Mouse (Mus musculus) CH12.LX (cell line): ENCODE data around the gene Jarid2. TPM values are rescaled to one million over a fixed set of nuclear protein-coding genes. Genes with fewer than 3 reads are reported as not detected.

ENCODE experiments used
- DNase-seq: peaks from one replicate; pipeline ENCODE4 v3.0.0-alpha.2; 2013; ENCODE audit errors: extremely low read depth
- H3K27ac ChIP-seq: 2 replicates; pipeline ENCODE4 v1.5.1; 2012; ENCODE audit warnings: low read depth, mild to moderate bottlenecking, control low read depth, moderate library complexity; ENCODE audit not compliant: insufficient read depth
- H3K27me3 ChIP-seq: replicated peaks from 2 replicates; pipeline ENCODE3; 2012; ENCODE audit warnings: inconsistent platforms
- H3K36me3 ChIP-seq, 2 experiments: replicated peaks in 1 of 2; 2 replicates each; pipeline versions ENCODE3 to v1.6.1; 2012; ENCODE audit warnings: inconsistent platforms in 1 of 2, low read length in 1 of 2, mild to moderate bottlenecking in 1 of 2, mixed read lengths in 1 of 2, moderate library complexity in 1 of 2; ENCODE audit not compliant: control insufficient read depth in 1 of 2, insufficient read depth in 1 of 2
- H3K4me1 ChIP-seq, 2 experiments: 2 replicates each; pipeline ENCODE4 v1.6.1; 2012; ENCODE audit warnings: inconsistent platforms in 1 of 2, moderate library complexity in 1 of 2; ENCODE audit not compliant: insufficient read depth in 2 of 2, control insufficient read depth in 1 of 2
- H3K4me2 ChIP-seq: 2 replicates; pipeline ENCODE4 v1.6.1; 2012; ENCODE audit warnings: low read depth, mild to moderate bottlenecking, control low read depth; ENCODE audit not compliant: poor library complexity, insufficient read depth, severe bottlenecking
- H3K4me3 ChIP-seq, 3 experiments: fragments of 150-350 bp in 1 of 3; sonication (generic) in 1 of 3; replicated peaks in 1 of 3; 2 replicates each; pipeline versions ENCODE3 to v1.5.1; 2011 to 2012; ENCODE audit warnings: low read depth in 2 of 3, low read length in 2 of 3, mild to moderate bottlenecking in 2 of 3, moderate library complexity in 2 of 3, control low read depth in 1 of 3, improper control_type of control experiment in 1 of 3, inconsistent platforms in 1 of 3, mixed read lengths in 1 of 3; ENCODE audit not compliant: poor library complexity in 1 of 3
- H3K79me2 ChIP-seq: replicated peaks from 2 replicates; pipeline ENCODE4 v1.6.1; 2012; ENCODE audit warnings: mild to moderate bottlenecking, moderate library complexity; ENCODE audit not compliant: control insufficient read depth, poor library complexity, insufficient read depth, severe bottlenecking; ENCODE audit errors: extremely low read depth
- H3K9ac ChIP-seq: 2 replicates; pipeline ENCODE4 v1.6.1; 2012; ENCODE audit warnings: low read depth, mild to moderate bottlenecking, control low read depth, moderate library complexity; ENCODE audit not compliant: insufficient read depth
- H3K9me3 ChIP-seq: replicated peaks from 2 replicates; pipeline ENCODE3; 2012; ENCODE audit warnings: low read length, inconsistent platforms, mixed read lengths
- ELF1 ChIP-seq: IDR thresholded peaks from 2 replicates; pipeline ENCODE4 v1.6.1; 2014; ENCODE audit warnings: low read depth, mild to moderate bottlenecking, inconsistent platforms, low read length, improper control_type of control experiment
- GABPA ChIP-seq: IDR thresholded peaks from 2 replicates; pipeline ENCODE4 v1.6.1; 2012; ENCODE audit warnings: low read depth, low read length, improper control_type of control experiment, inconsistent platforms; ENCODE audit not compliant: insufficient replicate concordance
- HCFC1 ChIP-seq: IDR thresholded peaks from 2 replicates; pipeline ENCODE4 v1.6.1; 2012; ENCODE audit warnings: low read depth, mild to moderate bottlenecking, inconsistent platforms, low read length, improper control_type of control experiment
- JUND ChIP-seq: conservative IDR thresholded peaks from 2 replicates; pipeline ENCODE4 v1.6.1; 2011; ENCODE audit warnings: low read depth, low read length, improper control_type of control experiment
- MAFK ChIP-seq: IDR thresholded peaks from 2 replicates; pipeline ENCODE4 v1.6.1; 2011; ENCODE audit warnings: low read length, improper control_type of control experiment; ENCODE audit not compliant: insufficient replicate concordance
- MEF2A ChIP-seq: IDR thresholded peaks from 2 replicates; pipeline ENCODE4 v1.6.1; 2014; ENCODE audit warnings: low read depth, mild to moderate bottlenecking, inconsistent platforms, low read length, improper control_type of control experiment, borderline replicate concordance
- MXI1 ChIP-seq: IDR thresholded peaks from 2 replicates; pipeline ENCODE4 v1.6.1; 2011; ENCODE audit warnings: mild to moderate bottlenecking, low read depth, low read length, improper control_type of control experiment
- MYC ChIP-seq: IDR thresholded peaks from 2 replicates; pipeline ENCODE4 v1.6.1; 2011; ENCODE audit warnings: low read depth, mild to moderate bottlenecking, improper control_type of control experiment, low read length
- POLR2A ChIP-seq: IDR thresholded peaks from 2 replicates; pipeline ENCODE4 v1.6.1; 2011; ENCODE audit warnings: low read depth, mild to moderate bottlenecking, improper control_type of control experiment, low read length
- POLR2AphosphoS2 ChIP-seq: IDR thresholded peaks from 2 replicates; pipeline ENCODE4 v1.6.1; 2011; ENCODE audit warnings: low read depth, low read length, improper control_type of control experiment
- RCOR1 ChIP-seq: conservative IDR thresholded peaks from 2 replicates; pipeline ENCODE4 v1.6.1; 2012; ENCODE audit warnings: low read depth, mild to moderate bottlenecking, inconsistent platforms, low read length, improper control_type of control experiment
- SIN3A ChIP-seq: IDR thresholded peaks from 2 replicates; pipeline ENCODE4 v1.6.1; 2012; ENCODE audit warnings: low read length, improper control_type of control experiment, inconsistent platforms
- SMC3 ChIP-seq: IDR thresholded peaks from 2 replicates; pipeline ENCODE4 v1.6.1; 2011; ENCODE audit warnings: low read depth, low read length, improper control_type of control experiment
- TCF12 ChIP-seq: IDR thresholded peaks from 2 replicates; pipeline ENCODE4 v1.6.1; 2014; ENCODE audit warnings: low read depth, mild to moderate bottlenecking, inconsistent platforms, low read length, improper control_type of control experiment
- UBTF ChIP-seq: IDR thresholded peaks from 2 replicates; pipeline ENCODE4 v1.6.1; 2012; ENCODE audit warnings: low read depth, mild to moderate bottlenecking, inconsistent platforms, low read length, improper control_type of control experiment, moderate library complexity
- ZKSCAN1 ChIP-seq: IDR thresholded peaks from 2 replicates; pipeline ENCODE4 v1.6.1; 2012; ENCODE audit warnings: low read depth, inconsistent platforms, low read length, improper control_type of control experiment, borderline replicate concordance
- ZNF384 ChIP-seq: IDR thresholded peaks from 2 replicates; pipeline ENCODE4 v1.6.1; 2012; ENCODE audit warnings: low read depth, low read length, improper control_type of control experiment, inconsistent platforms
- dilution Hi-C: fragments of 300-500 bp; cut with MboI; formaldehyde crosslinking; loops from 2 replicates; pipeline ENCODE4 v1.14.3; 2020; ENCODE audit warnings: low sequenced_read_pairs; ENCODE audit not compliant: extremely low pct_unique_long_range_greater_than_20kb, extremely low pct_ligation_motif_present
- in situ Hi-C: fragments of 300-500 bp; cut with MboI; formaldehyde crosslinking; loops from 3 replicates; pipeline ENCODE4 v1.14.3; 2019; ENCODE audit warnings: low sequenced_read_pairs, low pct_ligation_motif_present, low pct_unique_long_range_greater_than_20kb, mixed read lengths
- polyA plus RNA-seq: library from polyadenylated mRNA; unstranded; fragments of >175 nt; gene quantifications from 2 replicates; pipeline ENCODE4 v1.2.1, GENCODE M21; 2012; ENCODE audit warnings: low read depth; ENCODE audit not compliant: insufficient read length
- total RNA-seq, 2 experiments: library from RNA; depleted of rRNA; stranded (reverse); fragments of 300-350 nt in 1 of 2; fragments of >200 nt in 1 of 2; gene quantifications; 2 replicates each; pipeline ENCODE4 v1.2.3; 2012 to 2014

Jarid2 gene
- total and polyA plus RNA-seq, 3 experiments = 4.5 to 10.9 (median 7.8) TPM

- Histone ChIP-seq H3K79me2 (no peaks in the 10 kb centered on the region), H3K4me3 (no peak overlapping the region), H3K27ac (no peak overlapping the region), H3K36me3 (no peaks in the 10 kb centered on the region), H3K4me1 (peaks cover 2 to 13% of the 10 kb centered on the region in 2 experiments; a peak in 1 of 4 replicates), H3K9me3 (no peaks in the 10 kb centered on the region), H3K9ac (no peak overlapping the region), H3K4me2 (no peak overlapping the region), H3K27me3 (no peaks in the 10 kb centered on the region)
- no peak for TF ChIP-seq HCFC1
- TF ChIP-seq SMC3 = no peak
- no peak for TF ChIP-seq MYC
- TF ChIP-seq ELF1 = no peak
- no peak for TF ChIP-seq SIN3A
- DNase-seq = no peak
- in situ Hi-C loops (no loop called here), dilution Hi-C loops (no loop called here)
Observed at GRCm38 (mm10) chr13:44709747-44710480, 19.4 kb upstream of the Jarid2 start.

- in situ Hi-C loops = no loop called here
- no peak overlapping the region for H3K27ac ChIP-seq
- H3K9ac ChIP-seq = no peak overlapping the region
- H3K27me3 ChIP-seq = no peaks in the 10 kb centered on the region
- no peaks in the 10 kb centered on the region for H3K79me2 ChIP-seq
- no peak for TF ChIP-seq MXI1
- no peak for TF ChIP-seq POLR2A
- TF ChIP-seq POLR2AphosphoS2 = no peak
- TF ChIP-seq GABPA = no peak
- no peak for TF ChIP-seq MEF2A
- TF ChIP-seq ZNF384 = no peak
- no peak for TF ChIP-seq JUND
- no peak for TF ChIP-seq MAFK
- no peak for TF ChIP-seq RCOR1
- TF ChIP-seq UBTF = no peak
- TF ChIP-seq SIN3A = no peak
- no peak for TF ChIP-seq MYC
- no peak for TF ChIP-seq ZKSCAN1
- TF ChIP-seq TCF12 = no peak
- H3K36me3 ChIP-seq = no peaks in the 10 kb centered on the region
- H3K4me1 ChIP-seq = peaks cover 2 to 13% of the 10 kb centered on the region in 2 experiments; a peak in 1 of 4 replicates
- no peak overlapping the region for H3K4me3 ChIP-seq
- dilution Hi-C loops = no loop called here
- no peak overlapping the region for H3K4me2 ChIP-seq
- DNase-seq = no peak
- H3K9me3 ChIP-seq = no peaks in the 10 kb centered on the region
Observed at GRCm38 (mm10) chr13:44711062-44711461, 18.2 kb upstream of the Jarid2 start.
